Mouse (Mus musculus) midbrain, embryonic 14.5 days (tissue): ENCODE measurements around the gene Junb. TPM values are rescaled to one million over a fixed set of nuclear protein-coding genes. Genes with fewer than 3 reads are reported as not detected.
A peak's percentile ranks its signal among the peaks of the same experiment; 100 is the strongest.

Experiments used
- ATAC-seq: fragments of 200-750 bp; cut with Nextera tagmentation; 2 replicates; pipeline ENCODE4 v1.8.0; 2017; ENCODE audit warnings: moderate number of reproducible peaks, moderate library complexity; ENCODE audit not compliant: low FRiP score, low TSS enrichment
- DNase-seq: peaks from one replicate; pipeline ENCODE4 v3.0.0-alpha.2; 2015
- H3K27ac ChIP-seq: fragments of 300-500 bp; sonication (generic); replicated peaks from 2 replicates; pipeline ENCODE4 v1.5.1; 2014; ENCODE audit warnings: mild to moderate bottlenecking, low read depth, low read length, moderate library complexity
- H3K27me3 ChIP-seq: fragments of 300-500 bp; sonication (generic); 2 replicates; pipeline ENCODE4 v1.6.1; 2014; ENCODE audit warnings: low read length, control low read depth, mixed read lengths; ENCODE audit not compliant: control insufficient read depth, insufficient read depth
- H3K36me3 ChIP-seq: fragments of 300-500 bp; sonication (generic); 2 replicates; pipeline ENCODE4 v1.6.1; 2014; ENCODE audit warnings: low read length, control low read depth; ENCODE audit not compliant: control insufficient read depth, insufficient read depth
- H3K4me1 ChIP-seq: fragments of 300-500 bp; sonication (generic); 2 replicates; pipeline ENCODE4 v1.6.1; 2014; ENCODE audit warnings: mild to moderate bottlenecking, antibody characterized with exemption, low read length, control low read depth; ENCODE audit not compliant: control insufficient read depth, insufficient read depth
- H3K4me2 ChIP-seq: fragments of 300-500 bp; sonication (generic); 2 replicates; pipeline ENCODE4 v1.6.1; 2014; ENCODE audit warnings: mild to moderate bottlenecking, low read length, moderate library complexity
- H3K4me3 ChIP-seq: fragments of 300-500 bp; sonication (generic); replicated peaks from 2 replicates; pipeline ENCODE4 v1.5.1; 2014; ENCODE audit warnings: low read depth, low read length
- H3K9ac ChIP-seq: fragments of 300-500 bp; sonication (generic); replicated peaks from 2 replicates; pipeline ENCODE4 v1.6.1; 2014; ENCODE audit warnings: mild to moderate bottlenecking, low read length, moderate library complexity
- H3K9me3 ChIP-seq: fragments of 300-500 bp; sonication (generic); 2 replicates; pipeline ENCODE4 v1.6.1; 2016; ENCODE audit warnings: low read length, control low read depth, mixed read lengths; ENCODE audit not compliant: control insufficient read depth
- WGBS: fragments of 180-500 bp; shearing (Covaris S2); extraction: QIAGEN DNeasy Blood & Tissue Kit; methylation state at CpG from one replicate; pipeline ENCODE4 v1.1.7; 2014; 5-methylcytosine and 5-hydroxymethylcytosine counted together
- polyA plus RNA-seq: library from polyadenylated mRNA; unstranded; fragments of >200 nt; fragmentation: Nextera tagmentation; extraction: Ambion mirVana; gene quantifications from 2 replicates; pipeline ENCODE4 v1.2.1, GENCODE M21; 2014

The Junb gene
- polyA plus RNA-seq, 1 experiment from 2014 or later: 5.7 TPM

GRCm38 (mm10) chr8:84977435-84978247, 877 bp downstream of the Junb start:
- H3K9ac ChIP-seq: peak overlapping the region; percentile 54
- ATAC-seq: no peak
- peaks cover 23% of the 10 kb centered on the region for H3K36me3 ChIP-seq
- H3K9me3 ChIP-seq: no peaks in the 10 kb centered on the region
- 2% methylated on average over 70 of the region's 70 CpGs for WGBS
- peak; percentile 68 for DNase-seq
- H3K4me1 ChIP-seq: peaks cover 56% of the 10 kb centered on the region
- peak overlapping the region; percentile 99 for H3K4me2 ChIP-seq
- 0 out of 2 replicates have a peak overlapping the region, but pooled peaks have one; percentile 13 for H3K27ac ChIP-seq
- H3K27me3 ChIP-seq: peaks cover 18% of the 10 kb centered on the region
- peak overlapping the region; percentile 49 for H3K4me3 ChIP-seq

- no peak for DNase-seq
- peaks cover 18% of the 10 kb centered on the region for H3K27me3 ChIP-seq
- peak overlapping the region; percentile 99 for H3K4me2 ChIP-seq
- no peak for ATAC-seq
- peaks cover 30% of the 10 kb centered on the region for H3K36me3 ChIP-seq
- WGBS: 2% methylated on average over 25 of the region's 25 CpGs
- H3K9me3 ChIP-seq: no peaks in the 10 kb centered on the region
- H3K9ac ChIP-seq: peak overlapping the region; percentile 43
- H3K4me1 ChIP-seq: peaks cover 56% of the 10 kb centered on the region
- peak overlapping the region; percentile 49 for H3K4me3 ChIP-seq
- H3K27ac ChIP-seq: no peak overlapping the region
Measured at GRCm38 (mm10) chr8:84976763-84977434, 1.6 kb downstream of the Junb start.

- H3K27ac ChIP-seq: 0 out of 2 replicates have a peak overlapping the region, but pooled peaks have one; percentile 32
- H3K4me1 ChIP-seq: peaks cover 52% of the 10 kb centered on the region
- peaks cover 37% of the 10 kb centered on the region for H3K36me3 ChIP-seq
- no peaks in the 10 kb centered on the region for H3K9me3 ChIP-seq
- ATAC-seq (peak; percentile 83), DNase-seq (peak; percentile 95)
- peaks cover 18% of the 10 kb centered on the region for H3K27me3 ChIP-seq
- H3K4me3 ChIP-seq: peak overlapping the region; percentile 49
- peak overlapping the region; percentile 99 for H3K4me2 ChIP-seq
- under 1% methylated on average over 61 of the region's 61 CpGs for WGBS
- peak overlapping the region; percentile 43 for H3K9ac ChIP-seq
Measured at GRCm38 (mm10) chr8:84976031-84976762, 2.3 kb downstream of the Junb start.

GRCm38 (mm10) chr8:84975434-84975833, 3.1 kb downstream of the Junb start:
- peaks cover 18% of the 10 kb centered on the region for H3K27me3 ChIP-seq
- ATAC-seq (no peak), DNase-seq (peak; percentile 74)
- peaks cover 54% of the 10 kb centered on the region for H3K4me1 ChIP-seq
- 29% methylated on average over 7 of the region's 7 CpGs for WGBS
- no peak overlapping the region for H3K4me3 ChIP-seq
- H3K9me3 ChIP-seq: no peaks in the 10 kb centered on the region
- H3K36me3 ChIP-seq: peaks cover 44% of the 10 kb centered on the region
- no peak overlapping the region for H3K27ac ChIP-seq
- H3K4me2 ChIP-seq: peak overlapping the region; percentile 99
- H3K9ac ChIP-seq: no peak overlapping the region

GRCm38 (mm10) chr8:84974543-84975142, 3.9 kb downstream of the Junb start:
- ATAC-seq (no peak), DNase-seq (no peak)
- Histone ChIP-seq H3K27me3 (peaks cover 18% of the 10 kb centered on the region), H3K27ac (no peak overlapping the region), H3K4me1 (peaks cover 48% of the 10 kb centered on the region), H3K4me2 (no peak overlapping the region), H3K36me3 (peaks cover 44% of the 10 kb centered on the region), H3K4me3 (no peak overlapping the region), H3K9me3 (no peaks in the 10 kb centered on the region), H3K9ac (no peak overlapping the region)
- 82% methylated on average over 8 of the region's 8 CpGs for WGBS

- WGBS: 62% methylated on average over 4 of the region's 4 CpGs
- Histone ChIP-seq H3K36me3 (peaks cover 44% of the 10 kb centered on the region), H3K4me2 (no peak overlapping the region), H3K9me3 (no peaks in the 10 kb centered on the region), H3K27ac (no peak overlapping the region), H3K27me3 (peaks cover 18% of the 10 kb centered on the region), H3K4me3 (no peak overlapping the region), H3K9ac (no peak overlapping the region), H3K4me1 (peaks cover 42% of the 10 kb centered on the region)
- ATAC-seq (no peak), DNase-seq (peak; percentile 83)
Measured at GRCm38 (mm10) chr8:84973803-84974542, 4.5 kb downstream of the Junb start.

GRCm38 (mm10) chr8:84973079-84973478, 5.4 kb downstream of the Junb start:
- peaks cover 13% of the 10 kb centered on the region for H3K27me3 ChIP-seq
- no peak overlapping the region for H3K4me3 ChIP-seq
- H3K9ac ChIP-seq: no peak overlapping the region
- no peak for ATAC-seq
- no peak for DNase-seq
- H3K4me2 ChIP-seq: no peak overlapping the region
- H3K9me3 ChIP-seq: no peaks in the 10 kb centered on the region
- peaks cover 44% of the 10 kb centered on the region for H3K36me3 ChIP-seq
- no peak overlapping the region for H3K27ac ChIP-seq
- peaks cover 41% of the 10 kb centered on the region for H3K4me1 ChIP-seq
- WGBS: 87% methylated on average over 1 of the region's 1 CpGs

- H3K4me3 ChIP-seq: peak overlapping the region; percentile 92
- no peak for ATAC-seq
- H3K9me3 ChIP-seq: no peaks in the 10 kb centered on the region
- DNase-seq: no peak
- no peaks in the 10 kb centered on the region for H3K27me3 ChIP-seq
- 61% methylated on average over 5 of the region's 5 CpGs for WGBS
- H3K27ac ChIP-seq: 0 out of 2 replicates have a peak overlapping the region, but pooled peaks have one; percentile 86
- H3K4me1 ChIP-seq: peaks cover 21% of the 10 kb centered on the region
- peak overlapping the region; percentile 97 for H3K9ac ChIP-seq
- peaks cover 44% of the 10 kb centered on the region for H3K36me3 ChIP-seq
- peak overlapping the region; percentile 96 for H3K4me2 ChIP-seq
Measured at GRCm38 (mm10) chr8:84970913-84971312, 7.6 kb downstream of the Junb start.
